Mouse (Mus musculus) T-helper 2 cell (primary cell): Measurements from ENCODE around the gene Zswim4.

ENCODE experiments used
- in situ Hi-C: fragments of 300-600 bp; cut with MboI, MseI; formaldehyde crosslinking; loops from one replicate; pipeline ENCODE4 v1.15.1; 2025; ENCODE audit warnings: high pct_unique_total_duplicates

The Zswim4 gene

DNA sequence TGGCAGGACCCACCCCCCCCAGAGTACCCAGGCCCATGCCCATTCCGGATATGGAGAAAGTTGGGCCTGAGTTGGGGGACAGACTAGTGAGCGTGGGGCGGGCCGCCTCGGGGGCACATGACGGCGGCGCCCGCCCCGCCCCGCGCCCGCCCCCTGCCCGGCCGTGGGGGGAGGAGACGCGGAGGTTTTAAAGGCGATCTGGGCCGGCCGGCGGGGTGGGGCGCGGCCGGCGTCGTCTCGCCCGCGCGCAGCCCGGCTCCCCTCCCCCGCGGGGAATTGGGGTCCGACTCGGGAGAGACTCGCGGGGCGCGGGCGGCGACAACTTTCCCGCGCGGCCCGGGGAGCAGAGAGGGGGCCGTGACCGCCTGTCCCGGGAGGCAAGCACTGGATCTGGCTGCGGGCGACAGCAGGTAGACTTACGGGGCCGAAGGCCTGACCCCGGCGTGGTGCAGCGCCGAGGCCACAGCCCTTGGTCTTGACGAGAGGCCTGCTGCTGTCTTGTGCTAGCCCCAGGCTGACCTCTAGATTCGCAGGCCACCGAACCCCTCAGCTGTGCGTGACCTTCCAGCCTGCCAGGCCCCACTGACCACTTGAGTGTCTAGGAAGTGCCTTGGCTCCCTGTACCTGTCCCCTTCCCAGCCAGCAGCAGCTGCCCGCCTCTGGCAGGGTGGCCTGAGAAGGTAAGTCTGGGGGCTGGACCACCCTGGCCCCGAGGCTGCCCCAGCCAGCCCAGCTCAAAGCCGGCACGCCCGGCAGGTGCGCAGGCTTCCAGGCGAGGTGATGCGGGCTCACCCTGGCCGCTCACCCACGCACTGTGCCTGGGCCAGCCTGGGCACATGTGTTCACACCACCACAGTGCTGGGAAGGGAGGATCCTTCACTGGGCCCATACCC, 36.0 kb downstream of the Zswim4 start:
- in situ Hi-C loops = no loop called here

DNA sequence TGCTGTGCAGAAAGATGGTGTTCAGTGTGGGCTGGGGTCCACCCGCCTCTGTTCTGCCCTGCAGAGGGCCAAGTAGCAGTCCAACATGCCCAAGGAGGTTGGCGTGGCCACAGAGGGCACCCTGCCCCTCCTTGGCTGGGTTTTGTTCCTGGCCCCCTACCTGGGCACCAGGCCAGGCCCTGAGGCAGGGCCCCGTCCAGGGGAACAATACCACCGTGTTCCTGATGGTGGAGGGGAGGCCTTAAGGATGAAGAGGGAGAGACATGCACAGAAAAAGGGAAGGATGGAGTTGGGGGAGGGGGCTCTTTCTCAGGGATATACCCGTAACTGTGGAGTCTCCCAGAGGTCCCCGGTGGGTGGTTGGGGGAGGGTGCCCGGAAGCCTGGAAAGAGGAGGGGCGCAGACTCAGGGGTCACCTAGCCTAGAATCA, 36.7 kb downstream of the Zswim4 start:
- in situ Hi-C loops = no loop called here

DNA sequence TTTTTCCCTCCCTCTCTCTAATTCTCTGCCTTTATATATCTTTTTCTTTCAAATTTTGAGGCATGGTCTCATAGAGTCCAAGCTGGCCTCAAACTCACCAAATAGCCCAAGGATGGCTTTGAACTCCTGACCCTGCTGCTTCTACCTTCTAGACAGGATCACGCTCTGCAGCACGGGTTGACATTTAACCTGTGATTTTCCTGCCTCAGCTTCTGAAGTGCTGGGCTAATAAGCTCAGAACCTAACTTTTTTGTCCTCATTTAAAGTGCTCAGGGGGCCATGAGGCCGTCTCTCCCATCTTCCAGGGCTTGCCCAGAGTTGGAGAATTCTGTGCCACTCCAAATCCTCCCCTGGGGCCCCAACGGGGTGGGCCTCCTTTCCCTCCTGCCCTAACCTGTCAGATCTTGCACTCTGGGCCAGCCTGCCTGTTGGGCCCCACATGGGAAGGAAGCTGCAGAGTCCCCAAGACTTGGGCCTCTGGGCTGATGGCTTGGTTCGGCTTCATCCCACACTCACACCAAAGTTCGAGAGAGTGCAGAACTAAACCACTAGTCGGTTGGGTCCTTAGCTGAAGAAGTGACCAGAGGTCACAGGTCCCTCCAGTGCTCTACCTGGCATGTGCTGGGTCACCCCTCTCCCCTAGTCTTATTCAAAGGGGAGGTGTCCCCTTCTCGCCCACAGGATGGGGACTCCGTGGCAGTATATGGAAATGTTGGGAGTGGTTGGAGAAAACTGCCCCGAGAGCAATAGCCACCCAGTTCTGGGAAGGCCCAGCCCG, 37.3 kb downstream of the Zswim4 start:
- in situ Hi-C loops = no loop called here

DNA sequence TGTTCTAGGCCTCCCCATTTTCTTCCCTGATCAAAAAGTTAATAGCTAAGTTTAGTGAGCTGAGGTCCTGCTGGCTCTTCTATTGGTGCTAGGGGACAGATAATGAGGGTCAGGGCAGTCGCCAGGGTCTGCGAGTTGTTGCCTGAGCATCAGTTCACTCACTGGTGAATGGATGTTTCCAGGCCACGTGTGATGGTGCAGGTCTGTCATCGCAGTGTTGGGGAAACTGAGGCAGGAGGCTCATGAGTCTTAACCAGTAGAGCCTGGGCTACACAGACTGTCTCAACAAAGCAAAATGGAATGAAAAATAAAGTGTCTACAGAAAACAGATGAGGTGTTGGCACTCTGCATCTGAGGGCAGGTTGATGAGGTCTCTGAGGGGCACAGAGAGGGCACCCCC, 38.0 kb downstream of the Zswim4 start:
- in situ Hi-C loops = no loop called here

DNA sequence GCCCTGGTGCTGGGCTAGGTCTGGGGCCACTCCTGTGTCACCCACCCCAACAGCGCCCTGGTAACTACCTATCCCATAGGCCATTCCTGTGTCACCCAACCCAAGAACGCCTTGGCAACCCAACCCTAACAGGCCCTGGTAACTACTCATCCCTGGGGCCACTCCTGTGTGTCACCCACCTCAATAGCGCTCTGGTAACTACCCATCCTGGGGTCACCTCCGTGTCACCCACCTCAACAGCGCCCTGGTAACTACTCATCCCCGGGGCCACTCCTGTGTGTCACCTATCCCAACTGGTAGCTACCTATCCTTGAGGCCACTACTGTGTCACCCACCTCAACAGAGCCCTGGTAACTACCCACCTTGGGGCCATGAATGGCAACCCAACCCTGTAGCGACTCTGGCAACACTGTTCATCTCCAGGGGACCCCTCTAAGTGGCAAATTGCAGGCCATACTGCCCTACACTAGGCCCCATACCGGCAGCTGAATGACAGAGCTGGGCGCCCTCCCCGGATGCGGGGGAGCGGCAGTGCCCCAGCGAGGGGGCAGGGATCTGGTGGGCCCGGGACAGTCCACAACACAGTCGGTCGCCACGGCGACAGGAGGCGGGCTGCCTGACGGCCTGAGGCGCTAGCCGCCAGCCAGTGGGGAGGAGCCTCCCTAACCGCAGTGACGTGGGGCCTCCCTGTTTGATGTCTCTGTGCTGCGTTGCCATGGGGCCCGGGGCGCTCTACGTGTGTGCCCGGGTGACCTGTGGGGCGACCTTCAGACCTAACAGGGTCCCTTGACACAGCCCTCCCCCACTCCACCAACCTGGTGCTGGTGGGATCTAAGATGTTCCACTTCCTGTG, 38.7 kb downstream of the Zswim4 start:
- in situ Hi-C loops = no loop called here

DNA sequence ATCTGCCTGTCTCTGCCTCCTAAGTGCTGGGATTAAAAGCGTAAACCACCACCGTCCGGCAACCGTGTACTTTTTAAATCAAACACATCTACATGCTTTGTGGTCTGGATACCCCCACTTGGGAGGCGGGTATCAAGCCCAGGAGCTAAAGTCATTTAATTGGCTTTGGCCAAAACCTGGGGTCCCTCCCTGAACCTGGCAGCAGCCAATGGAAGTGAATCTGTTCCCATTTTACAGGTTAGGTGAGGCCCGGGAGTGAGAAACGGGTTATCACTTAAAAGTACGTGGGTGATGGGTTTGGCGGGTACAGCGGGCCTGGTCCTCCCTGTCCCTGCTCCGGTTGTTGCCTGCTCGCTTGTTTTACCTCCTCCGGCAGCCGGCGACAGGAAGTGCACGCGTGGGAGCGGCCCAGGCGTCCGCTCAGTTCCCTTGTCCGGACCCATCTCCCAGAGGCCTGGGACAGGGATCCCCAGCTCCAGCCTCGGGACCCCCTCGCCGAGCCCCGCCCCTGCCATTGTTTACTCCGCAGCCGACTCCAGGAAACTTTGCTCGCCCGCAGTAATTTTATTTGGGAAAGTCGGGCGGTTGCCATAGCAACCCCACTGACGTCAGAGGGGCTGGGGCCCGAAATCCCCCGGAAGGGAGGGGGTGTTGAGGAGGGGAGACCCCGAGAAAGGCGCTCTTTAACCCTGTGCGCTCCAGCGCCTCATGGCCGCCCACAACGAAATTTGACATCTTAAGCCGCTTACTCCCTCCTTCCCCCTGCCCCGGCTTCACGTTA, 39.5 kb downstream of the Zswim4 start:
- in situ Hi-C loops = no loop called here

DNA sequence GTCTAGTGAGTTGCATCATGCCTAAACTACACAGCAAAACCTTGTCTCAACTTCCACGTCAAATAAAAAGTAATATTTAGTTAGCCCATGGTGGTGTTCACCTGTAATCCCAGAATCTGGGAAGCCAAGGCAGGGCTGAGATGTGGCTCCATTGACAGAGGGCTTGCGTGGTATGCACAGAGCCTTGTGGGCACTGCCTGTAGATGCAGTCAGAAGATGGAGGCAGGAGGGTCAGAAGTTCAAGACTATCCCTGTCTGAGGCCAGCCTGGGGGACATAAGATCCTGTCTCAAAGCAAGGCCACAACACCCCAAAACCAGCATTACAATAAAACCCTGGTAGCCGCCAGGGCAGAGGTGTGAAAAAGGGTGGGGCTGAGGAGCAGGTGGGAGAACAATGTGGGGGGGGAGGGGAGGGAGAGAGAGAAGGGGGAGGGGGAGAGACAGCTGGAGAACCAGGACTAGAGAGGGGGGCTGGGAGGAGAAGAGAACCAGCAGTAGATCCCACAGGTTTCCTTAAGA, 42.6 kb downstream of the Zswim4 start:
- in situ Hi-C loops = no loop called here

DNA sequence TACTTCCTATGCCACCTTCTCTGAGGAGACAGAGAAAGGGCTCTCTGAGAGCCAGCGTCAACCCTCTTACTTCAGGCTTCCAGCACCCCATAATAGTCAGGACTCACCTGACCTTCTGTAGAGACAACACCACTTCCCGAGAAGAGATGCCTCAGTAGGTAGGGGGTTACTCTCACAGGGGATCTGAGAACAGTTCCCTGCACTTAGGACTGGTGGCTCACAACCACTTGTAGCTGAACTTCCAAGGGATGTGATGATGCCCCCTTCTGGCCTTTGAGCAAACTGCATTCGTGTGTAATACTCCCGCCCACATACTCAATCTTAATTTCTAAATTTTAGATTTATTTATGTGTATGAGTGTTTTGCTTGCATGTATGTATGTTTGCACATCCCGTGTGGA, 43.3 kb downstream of the Zswim4 start:
- in situ Hi-C loops = no loop called here

DNA sequence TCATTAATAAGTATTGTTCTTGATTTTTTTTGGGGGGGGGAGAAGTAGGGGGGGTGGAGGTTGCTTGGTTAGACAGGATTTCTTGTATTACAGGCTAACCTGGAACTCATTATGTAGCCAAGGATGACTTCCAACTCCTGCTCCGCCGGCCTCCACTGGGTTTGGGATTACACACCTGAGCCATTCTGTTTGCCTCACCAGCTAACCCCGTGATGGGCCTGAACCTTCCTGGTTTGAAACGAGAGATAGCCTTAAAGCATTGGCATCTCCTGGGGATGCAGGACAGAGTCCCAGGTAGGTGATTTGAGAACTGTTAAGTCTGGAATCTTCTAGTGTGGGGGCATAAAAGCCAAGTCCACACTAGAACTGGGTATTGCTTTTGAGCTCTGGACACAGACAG, 43.7 kb downstream of the Zswim4 start:
- in situ Hi-C loops = no loop called here

DNA sequence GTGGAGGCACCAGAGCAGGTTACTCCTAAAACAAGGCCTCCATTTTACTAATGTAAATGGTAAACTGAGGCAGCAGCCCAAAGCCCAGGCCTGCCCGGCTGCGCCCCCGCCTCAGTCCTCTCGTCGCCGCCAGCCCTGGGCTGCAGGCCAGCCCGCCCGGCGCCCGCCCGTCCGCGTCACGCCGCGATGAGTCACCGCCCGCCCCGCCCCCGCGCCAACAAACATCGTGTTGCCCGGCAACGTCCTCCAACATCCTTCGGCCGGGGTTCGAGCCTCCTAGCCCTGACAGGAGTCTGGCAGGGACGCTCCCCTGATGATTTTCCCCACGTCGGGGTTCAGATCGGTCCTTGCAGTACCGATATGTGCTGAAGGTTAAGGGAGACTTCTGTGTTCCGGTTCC, 44.3 kb downstream of the Zswim4 start:
- in situ Hi-C loops = no loop called here

DNA sequence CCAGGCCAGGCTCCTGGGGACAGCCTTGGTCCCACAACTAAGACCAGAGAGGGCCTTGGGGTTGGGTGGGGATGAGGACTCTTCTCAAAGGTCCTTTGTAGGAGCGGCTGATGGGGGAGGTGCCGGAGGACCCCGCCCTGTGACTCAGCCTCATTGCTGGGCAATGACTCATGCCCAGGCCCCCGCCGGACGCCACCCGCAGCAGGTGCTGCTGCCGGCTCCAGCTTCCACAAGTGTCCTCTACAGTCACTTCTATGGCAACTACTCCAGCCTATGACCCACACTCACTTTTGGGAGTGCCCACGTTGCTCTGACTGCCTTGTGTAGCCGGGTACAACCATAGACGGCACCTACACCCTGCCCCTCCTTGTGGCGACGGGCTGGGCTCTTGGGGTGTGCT, 44.8 kb downstream of the Zswim4 start:
- in situ Hi-C loops = no loop called here

DNA sequence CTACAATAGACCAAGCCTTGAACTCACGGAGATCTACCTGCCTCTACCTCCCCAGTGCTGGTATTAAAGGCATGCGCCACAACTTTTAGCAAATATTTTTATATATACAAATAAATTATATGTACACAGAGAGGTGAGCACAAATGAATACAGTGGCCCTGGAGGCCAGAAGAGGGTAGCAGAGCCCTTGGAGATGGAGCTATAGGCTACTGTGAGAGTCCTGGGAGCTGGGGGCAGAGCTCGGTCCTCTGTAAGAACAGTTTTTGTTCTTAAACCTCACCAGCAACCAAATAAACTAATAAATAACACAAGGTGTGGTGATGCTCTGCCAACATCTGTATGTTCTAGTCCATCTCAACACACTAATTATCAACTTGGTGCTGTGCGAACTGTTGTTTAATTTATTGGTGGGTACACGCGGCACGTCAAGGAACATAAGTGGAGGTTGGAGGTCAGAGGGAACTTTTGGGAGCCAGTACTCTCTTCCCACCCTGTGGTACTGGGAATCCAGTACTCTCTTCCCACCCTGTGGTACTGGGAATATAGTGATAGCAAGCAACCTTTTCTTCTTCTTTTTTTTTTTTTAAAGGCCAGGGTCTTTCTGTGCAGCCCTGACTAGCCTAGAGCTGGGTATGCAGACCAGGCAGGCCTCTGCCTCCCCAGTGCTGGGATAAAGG, 46.5 kb downstream of the Zswim4 start:
- in situ Hi-C loops = no loop called here

DNA sequence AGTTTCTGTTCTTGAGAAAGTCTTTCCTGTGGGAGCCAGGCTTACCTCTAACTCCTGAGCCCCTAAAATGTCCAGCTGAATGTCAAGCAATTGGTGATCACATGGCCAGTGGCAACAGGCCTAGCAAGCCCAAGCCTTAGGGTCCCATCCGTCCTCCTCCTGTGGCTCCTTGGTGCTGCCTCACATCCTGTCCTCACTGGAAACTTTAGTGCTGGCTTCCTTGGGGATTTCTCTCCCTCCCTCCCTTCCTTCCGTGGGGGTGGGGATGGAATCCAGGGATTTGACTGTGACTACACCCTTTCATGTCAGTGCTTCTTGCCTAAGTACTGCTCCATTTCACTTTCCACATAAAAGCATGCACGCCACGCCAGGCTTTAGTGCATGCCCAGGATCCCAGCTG, 47.3 kb downstream of the Zswim4 start:
- in situ Hi-C loops = no loop called here

DNA sequence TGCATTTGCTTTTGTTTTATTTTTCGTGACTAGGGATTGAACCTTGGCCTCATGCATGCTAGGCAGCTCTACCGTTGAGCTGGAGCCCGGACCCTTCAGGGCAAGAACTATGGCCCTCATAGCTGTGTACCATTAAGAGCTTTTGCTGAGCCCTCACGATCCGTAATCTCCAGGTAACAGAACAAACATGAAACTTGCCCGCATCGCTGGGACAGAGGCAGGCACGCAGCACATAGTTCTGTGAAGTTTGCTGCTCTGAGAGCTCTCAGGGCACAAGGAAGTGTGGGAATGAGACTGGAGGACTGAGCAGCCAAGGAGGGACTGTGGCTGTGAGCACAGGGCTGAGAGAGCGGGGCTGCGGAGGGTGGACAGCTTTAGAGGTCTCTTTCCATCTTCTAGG, 48.2 kb downstream of the Zswim4 start:
- in situ Hi-C loops = no loop called here

DNA sequence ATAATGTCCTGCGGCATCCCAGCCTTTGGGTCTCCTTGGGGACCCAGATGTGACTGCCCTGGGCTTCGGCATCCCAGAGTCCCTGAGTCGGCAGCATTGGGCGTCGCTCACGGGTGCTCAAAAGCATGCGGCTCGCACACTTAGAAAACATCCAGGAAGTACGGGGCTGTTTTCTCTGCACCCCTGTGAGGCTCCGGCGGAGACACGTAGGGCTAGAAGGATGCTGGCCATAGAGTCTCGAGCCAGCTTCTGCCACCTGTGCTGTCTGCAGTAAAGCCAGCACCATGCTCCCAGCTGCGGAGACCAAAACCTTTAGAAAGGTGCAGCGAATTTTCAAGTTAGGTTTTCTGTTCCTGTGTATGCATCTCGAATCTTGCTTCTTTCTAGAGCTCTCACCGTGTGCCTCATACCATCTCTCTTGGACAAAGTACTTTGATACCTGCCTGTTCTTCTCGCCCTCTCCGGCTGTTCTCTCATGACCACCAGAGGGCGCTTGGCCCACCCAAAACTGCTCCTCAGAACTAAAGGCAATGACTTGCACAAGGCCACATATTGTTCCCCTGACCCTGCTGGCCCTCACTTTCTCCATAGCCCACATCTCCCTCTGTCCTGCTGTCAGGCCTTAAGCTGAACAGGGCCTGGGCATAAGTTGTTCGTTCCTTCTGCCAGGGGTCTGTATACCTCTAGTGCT, 49.6 kb downstream of the Zswim4 start:
- in situ Hi-C loops = no loop called here

DNA sequence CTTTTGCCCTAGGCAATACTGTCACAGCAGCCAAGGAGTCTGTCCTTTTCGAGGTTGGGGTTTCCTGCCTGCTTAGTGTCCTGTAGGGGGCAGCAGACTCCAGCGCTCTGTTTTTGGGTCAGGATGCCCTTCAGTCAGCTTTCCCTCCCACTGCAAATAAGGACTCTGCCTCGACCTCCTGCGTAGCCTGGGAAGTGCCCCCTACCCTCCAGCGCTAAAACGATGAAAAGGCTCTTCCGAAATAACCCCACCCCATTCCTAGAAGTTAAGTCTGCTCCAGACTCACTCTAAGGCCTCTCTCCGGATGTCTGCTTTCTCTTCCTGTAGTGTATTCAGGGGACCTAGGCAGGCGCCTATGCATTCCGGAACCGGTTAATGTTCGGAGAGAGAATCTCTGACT, 50.3 kb downstream of the Zswim4 start:
- in situ Hi-C loops = no loop called here

DNA sequence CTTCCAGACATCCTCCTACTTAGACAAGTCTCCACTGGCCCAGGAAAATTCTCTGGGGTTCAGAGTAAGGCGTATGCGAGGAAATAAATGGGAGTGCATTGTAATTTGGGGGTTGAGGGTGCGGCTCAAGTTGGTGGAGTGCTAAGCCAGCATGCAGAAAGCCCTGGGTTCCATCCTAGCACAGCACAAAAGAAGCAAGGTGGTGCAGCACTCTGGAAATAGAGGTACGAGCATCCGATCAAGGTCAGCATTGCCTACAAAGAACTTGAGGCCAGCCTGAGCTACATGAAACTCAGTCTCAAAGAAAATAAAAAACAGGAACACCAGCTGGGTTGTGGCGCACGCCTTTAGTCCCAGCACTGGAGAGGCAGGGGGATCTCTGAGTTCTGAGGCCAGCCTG, 51.7 kb downstream of the Zswim4 start, which contains the start of gene Nanos3:
Nanos3 (minus strand) TSS at position 101 of the 400 bp plus-strand sequence.
- in situ Hi-C loops = no loop called here

DNA sequence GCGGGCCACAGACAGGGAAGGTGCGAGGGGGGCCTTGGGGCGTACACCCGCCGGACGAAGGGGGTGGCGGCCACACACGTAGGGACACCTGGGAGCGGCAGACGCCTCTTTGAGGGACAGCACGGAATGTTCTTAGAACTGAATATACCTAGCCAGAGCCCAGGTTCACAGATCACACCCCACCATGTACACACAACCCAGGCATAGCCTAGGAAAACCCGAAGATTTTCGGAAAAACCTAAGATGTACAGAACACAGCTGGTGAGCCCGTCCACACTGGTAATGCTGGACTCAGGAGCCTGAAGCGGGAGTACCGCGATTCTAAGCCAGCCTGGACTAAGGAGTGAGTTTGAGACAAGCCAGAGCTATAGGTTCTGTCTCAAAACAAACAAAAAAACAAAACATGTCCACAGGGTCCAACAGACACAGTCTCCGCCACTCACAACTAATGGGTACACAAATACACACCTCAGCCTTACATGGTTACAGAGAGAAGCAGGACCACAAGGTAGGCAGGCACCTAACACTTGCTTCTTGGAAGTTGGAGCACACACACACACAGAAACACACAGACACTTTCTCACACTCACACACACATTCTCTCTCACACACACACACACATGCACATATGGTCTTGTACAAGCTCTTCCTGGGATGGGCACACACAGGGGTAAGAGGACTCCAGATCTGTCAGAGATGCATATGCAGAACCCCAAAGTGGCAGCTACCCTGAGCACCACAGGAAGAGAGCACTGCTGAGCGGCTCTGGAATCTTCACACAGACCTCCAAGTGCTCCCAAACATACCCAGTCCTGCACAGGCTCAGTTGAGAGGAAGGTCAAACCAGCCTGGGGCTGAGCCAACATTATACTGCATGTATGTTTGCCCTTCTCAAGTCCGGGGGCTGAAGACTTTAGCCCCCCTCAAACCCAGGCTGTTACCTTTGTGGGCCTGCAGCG, 52.5 kb downstream of the Zswim4 start:
- in situ Hi-C loops = no loop called here
